Mouse (Mus musculus) brain, embryonic 14.5 days (tissue): ENCODE measurements around the gene Ppp1r17.

Experiments
- CTCF ChIP-seq: fragments of 200-500 bp; IDR thresholded peaks from 2 replicates; pipeline ENCODE4 v1.5.1; 2012; ENCODE audit warnings: inconsistent platforms, mild to moderate bottlenecking, moderate library complexity, borderline replicate concordance; ENCODE audit not compliant: insufficient read depth, insufficient read length; ENCODE audit errors: extremely low read depth
- POLR2A ChIP-seq: fragments of 200-500 bp; IDR thresholded peaks from 2 replicates; pipeline ENCODE4 v1.6.1; 2012; ENCODE audit warnings: mild to moderate bottlenecking, inconsistent platforms, borderline replicate concordance; ENCODE audit not compliant: poor library complexity, insufficient read depth, insufficient read length, severe bottlenecking; ENCODE audit errors: extremely low read depth

- TF ChIP-seq CTCF: peak; percentile 66; the same call in 1 of the 2 replicates
- TF ChIP-seq POLR2A: no peak
Measured at GRCm38 (mm10) chr6:56066632-56067282, 49.5 kb downstream of the Ppp1r17 start.
